Mouse (Mus musculus) midbrain, embryonic 10.5 days (tissue): ENCODE data around the gene Ncstn. TPM values are rescaled to one million over a fixed set of nuclear protein-coding genes. Genes with fewer than 3 reads are reported as not detected.
A peak's percentile ranks its signal among the peaks of the same experiment; 100 is the strongest.

ENCODE experiments used
- DNase-seq: peaks from one replicate; pipeline ENCODE4 v3.0.0-alpha.2; 2017; ENCODE audit warnings: low spot score
- H3K27ac ChIP-seq: fragments of 300-500 bp; sonication (generic); replicated peaks from 2 replicates; pipeline ENCODE4 v1.5.1; 2016; ENCODE audit warnings: mild to moderate bottlenecking
- H3K27me3 ChIP-seq: fragments of 300-500 bp; sonication (generic); 2 replicates; pipeline ENCODE4 v1.6.1; 2016; ENCODE audit warnings: low read depth, mild to moderate bottlenecking; ENCODE audit not compliant: poor library complexity, severe bottlenecking
- H3K36me3 ChIP-seq: fragments of 300-500 bp; sonication (generic); 2 replicates; pipeline ENCODE4 v1.6.1; 2016; ENCODE audit warnings: mild to moderate bottlenecking, moderate library complexity
- H3K4me1 ChIP-seq: fragments of 300-500 bp; sonication (generic); 2 replicates; pipeline ENCODE4 v1.6.1; 2016
- H3K4me3 ChIP-seq: fragments of 300-500 bp; sonication (generic); 2 replicates; pipeline ENCODE4 v1.5.1; 2016; ENCODE audit warnings: mild to moderate bottlenecking, moderate library complexity
- H3K9me3 ChIP-seq: fragments of 300-500 bp; sonication (generic); replicated peaks from 2 replicates; pipeline ENCODE4 v1.6.1; 2016; ENCODE audit warnings: mild to moderate bottlenecking
- WGBS: fragments of 180-500 bp; shearing (Covaris S2); methylation state at CpG from one replicate; pipeline ENCODE4 v1.1.7; 2016; 5-methylcytosine and 5-hydroxymethylcytosine counted together
- polyA plus RNA-seq: library from polyadenylated mRNA; unstranded; fragments of >200 nt; fragmentation: Nextera tagmentation; extraction: Ambion mirVana; gene quantifications from 2 replicates; pipeline ENCODE4 v1.2.1, GENCODE M21; 2016

Gene Ncstn
- polyA plus RNA-seq, 1 experiment from 2014 or later = 106 TPM

GRCm38 (mm10) chr1:172048241-172048734 lies 34.3 kb downstream of the Ncstn start:
- Histone ChIP-seq H3K4me3 (peak overlapping the region; percentile 25), H3K27me3 (peaks cover 26% of the 10 kb centered on the region), H3K27ac (peak overlapping the region; percentile 85), H3K4me1 (peaks cover 45% of the 10 kb centered on the region), H3K9me3 (no peaks in the 10 kb centered on the region), H3K36me3 (no peaks in the 10 kb centered on the region)
- 47% methylated on average over 6 of the region's 6 CpGs for WGBS
- DNase-seq = no peak

GRCm38 (mm10) chr1:172046938-172047337 lies 35.7 kb downstream of the Ncstn start:
- peak overlapping the region; percentile 85 for H3K27ac ChIP-seq

GRCm38 (mm10) chr1:172046410-172046809 lies 36.2 kb downstream of the Ncstn start:
- Histone ChIP-seq H3K27ac (peak overlapping the region; percentile 85; the same call in 1 of the 2 replicates), H3K4me1 (peaks cover 36% of the 10 kb centered on the region), H3K27me3 (peaks cover 9% of the 10 kb centered on the region), H3K9me3 (no peaks in the 10 kb centered on the region), H3K36me3 (no peaks in the 10 kb centered on the region), H3K4me3 (no peak overlapping the region)
- no peak for DNase-seq
- WGBS = 75% methylated on average over 8 of the region's 8 CpGs

More at GRCm38 (mm10) chr1:172046938-172047337, 35.7 kb downstream of the Ncstn start:
- Histone ChIP-seq H3K36me3 (no peaks in the 10 kb centered on the region), H3K4me1 (peaks cover 36% of the 10 kb centered on the region), H3K27me3 (peaks cover 13% of the 10 kb centered on the region), H3K9me3 (no peaks in the 10 kb centered on the region), H3K4me3 (no peak overlapping the region)
- WGBS = 12% methylated on average over 5 of the region's 5 CpGs
- DNase-seq = peak; percentile 87

- no peak overlapping the region; the same call in 1 of the 2 replicates for H3K27ac ChIP-seq
- DNase-seq = no peak
- peaks cover 40% of the 10 kb centered on the region for H3K4me1 ChIP-seq
- H3K9me3 ChIP-seq = no peaks in the 10 kb centered on the region
- H3K4me3 ChIP-seq = no peak overlapping the region
- H3K36me3 ChIP-seq = no peaks in the 10 kb centered on the region
- WGBS = 96% methylated on average over 2 of the region's 2 CpGs
- H3K27me3 ChIP-seq = no peaks in the 10 kb centered on the region
Measured at GRCm38 (mm10) chr1:172029914-172030313, 52.7 kb downstream of the Ncstn start.

GRCm38 (mm10) chr1:172028394-172029275 lies 54.0 kb downstream of the Ncstn start, which contains the start of gene Vangl2:
Gene Vangl2, minus strand, starts transcription at chr1:172028444.
- peaks cover 53% of the 10 kb centered on the region for H3K4me1 ChIP-seq
- peak within 1 kb of the TSS; percentile 97 for H3K4me3 ChIP-seq
- peak; percentile 12 for DNase-seq
- 54% methylated on average over 21 of the region's 21 CpGs for WGBS
- no peaks in the 10 kb centered on the region for H3K27me3 ChIP-seq
- H3K27ac ChIP-seq = peak within 1 kb of the TSS; percentile 100
- peaks cover 8% of the 10 kb centered on the region for H3K36me3 ChIP-seq
- no peaks in the 10 kb centered on the region for H3K9me3 ChIP-seq

GRCm38 (mm10) chr1:172027809-172028102 lies 54.8 kb downstream of the Ncstn start:
- H3K4me3 ChIP-seq = peak overlapping the region; percentile 97
- peaks cover 62% of the 10 kb centered on the region for H3K4me1 ChIP-seq
- peak overlapping the region; percentile 100 for H3K27ac ChIP-seq
- DNase-seq = no peak
- WGBS = 6% methylated on average over 10 of the region's 10 CpGs
- H3K36me3 ChIP-seq = peaks cover 15% of the 10 kb centered on the region
- no peaks in the 10 kb centered on the region for H3K9me3 ChIP-seq
- no peaks in the 10 kb centered on the region for H3K27me3 ChIP-seq

- Histone ChIP-seq H3K4me1 (peaks cover 68% of the 10 kb centered on the region), H3K36me3 (peaks cover 20% of the 10 kb centered on the region), H3K27me3 (no peaks in the 10 kb centered on the region), H3K27ac (peak overlapping the region; percentile 100), H3K4me3 (peak overlapping the region; percentile 97), H3K9me3 (no peaks in the 10 kb centered on the region)
- under 1% methylated on average over 49 of the region's 54 CpGs for WGBS
- peak; percentile 93 for DNase-seq
Measured at GRCm38 (mm10) chr1:172027010-172027808, 55.4 kb downstream of the Ncstn start.

GRCm38 (mm10) chr1:172026201-172026901 lies 56.2 kb downstream of the Ncstn start:
- Histone ChIP-seq H3K4me1 (peaks cover 76% of the 10 kb centered on the region), H3K27ac (peak overlapping the region; percentile 100), H3K9me3 (no peaks in the 10 kb centered on the region), H3K36me3 (peaks cover 28% of the 10 kb centered on the region), H3K27me3 (no peaks in the 10 kb centered on the region), H3K4me3 (peak overlapping the region; percentile 97)
- 1% methylated on average over 23 of the region's 23 CpGs for WGBS
- DNase-seq = peak; percentile 70

- peak overlapping the region; percentile 97 for H3K4me3 ChIP-seq
- H3K9me3 ChIP-seq = no peaks in the 10 kb centered on the region
- H3K36me3 ChIP-seq = peaks cover 36% of the 10 kb centered on the region
- DNase-seq = peak; percentile 20
- WGBS = 32% methylated on average over 8 of the region's 8 CpGs
- H3K27ac ChIP-seq = peak overlapping the region; percentile 100
- H3K4me1 ChIP-seq = peaks cover 86% of the 10 kb centered on the region
- no peaks in the 10 kb centered on the region for H3K27me3 ChIP-seq
Measured at GRCm38 (mm10) chr1:172025201-172025904, 57.2 kb downstream of the Ncstn start.

GRCm38 (mm10) chr1:172024140-172024895 lies 58.3 kb downstream of the Ncstn start:
- Histone ChIP-seq H3K4me1 (peaks cover 90% of the 10 kb centered on the region), H3K27me3 (no peaks in the 10 kb centered on the region), H3K36me3 (peaks cover 45% of the 10 kb centered on the region), H3K27ac (peak overlapping the region; percentile 100), H3K4me3 (peak overlapping the region; percentile 97), H3K9me3 (no peaks in the 10 kb centered on the region)
- DNase-seq = peak; percentile 26
- WGBS = 12% methylated on average over 9 of the region's 9 CpGs

- Histone ChIP-seq H3K9me3 (no peaks in the 10 kb centered on the region), H3K4me1 (peaks cover 100% of the 10 kb centered on the region), H3K4me3 (peak overlapping the region; percentile 29; the same call in 1 of the 2 replicates), H3K27ac (peak overlapping the region; percentile 95), H3K36me3 (peaks cover 58% of the 10 kb centered on the region), H3K27me3 (no peaks in the 10 kb centered on the region)
- DNase-seq = peak; percentile 11
- WGBS = 76% methylated on average over 10 of the region's 10 CpGs
Measured at GRCm38 (mm10) chr1:172019863-172020521, 62.6 kb downstream of the Ncstn start.
